ENCODE assay signal across 8 mouse cellular contexts in genomic region chr1:160214171-160214570, GRCm38 (mm10). TPM values are rescaled to one million over a fixed set of nuclear protein-coding genes. Genes with fewer than 3 reads are reported as not detected.
A peak's percentile ranks its signal among the peaks of the same experiment; 100 is the strongest.
DNase-seq lines count a peak whose midpoint lies in the region; ATAC-seq and TF ChIP-seq lines count a peak whose summit lies in the region.

No protein-coding gene starts in this region.

- no peaks in the 10 kb centered on the region for H3K9me3 ChIP-seq in ES-Bruce4 (replicated peaks; ENCODE audit: control insufficient read depth, insufficient read depth, low read length, poor library complexity, severe bottlenecking)
- H3K9me3 ChIP-seq in forebrain, embryonic 16.5 days (ENCODE audit: control insufficient read depth, low read length): no peaks in the 10 kb centered on the region

- H3K36me3 ChIP-seq in ES-Bruce4 (ENCODE audit: control insufficient read depth, insufficient read depth, low read length, poor library complexity, severe bottlenecking): peaks cover 4% of the 10 kb centered on the region; the same call in 1 of the 2 replicates
- no peaks in the 10 kb centered on the region for H3K36me3 ChIP-seq in forebrain, embryonic 16.5 days (ENCODE audit: control insufficient read depth, insufficient read depth)

- peak; percentile 50 for DNase-seq in cerebellum, adult 9-10 months
- no peak for DNase-seq in cerebellum, adult 11 months
- peak; percentile 51 for DNase-seq in mesoderm, embryonic 11.5 days (ENCODE audit: low read depth, low spot score)
- DNase-seq in urinary bladder, postnatal 36 days (ENCODE audit: low spot score in 2 of 2): no peak
- DNase-seq in B cell, adult 2 months: no peak

- TF ChIP-seq CTCF in ES-Bruce4 (IDR thresholded peaks at IDR 0.05; ENCODE audit: low read depth, low read length): no peak

- WGBS in forebrain, embryonic 16.5 days: 92% methylated on average over 7 of the region's 7 CpGs

- no peaks in the 10 kb centered on the region for H3K4me1 ChIP-seq in ES-Bruce4 (ENCODE audit: control insufficient read depth, insufficient read depth, low read length)
- H3K4me1 ChIP-seq in forebrain, embryonic 16.5 days (replicated peaks; ENCODE audit: control insufficient read depth, insufficient read depth, low read length): peaks cover 23% of the 10 kb centered on the region

- no peak overlapping the region for H3K4me2 ChIP-seq in forebrain, embryonic 16.5 days (ENCODE audit: low read length)

- H3K9ac ChIP-seq in ES-Bruce4 (ENCODE audit: low read depth, poor library complexity, severe bottlenecking): peak overlapping the region; percentile 95
- H3K9ac ChIP-seq in forebrain, embryonic 16.5 days (replicated peaks; ENCODE audit: low read depth, low read length): no peak overlapping the region

- ATAC-seq in forebrain, embryonic 16.5 days: no peak
- ATAC-seq in cerebellum, adult (ENCODE audit: insufficient number of reproducible peaks, low FRiP score, low TSS enrichment): no peak

- H3K4me3 ChIP-seq in ES-Bruce4 (ENCODE audit: low read depth, low read length): no peak overlapping the region
- no peak overlapping the region for H3K4me3 ChIP-seq in forebrain, embryonic 16.5 days (replicated peaks; ENCODE audit: low read length)

- peak overlapping the region; percentile 67; the same call in 1 of the 2 replicates for H3K27ac ChIP-seq in ES-Bruce4 (ENCODE audit: insufficient read depth, low read length)
- peak overlapping the region; percentile 10 for H3K27ac ChIP-seq in forebrain, embryonic 16.5 days (ENCODE audit: low read length)

- no peak for TF ChIP-seq EP300 in ES-Bruce4 (IDR thresholded peaks at IDR 0.05; ENCODE audit: insufficient read depth, low read depth, low read length)

- H3K27me3 ChIP-seq in ES-Bruce4 (ENCODE audit: control insufficient read depth, insufficient read depth, low read length, poor library complexity, severe bottlenecking): no peaks in the 10 kb centered on the region
- no peaks in the 10 kb centered on the region for H3K27me3 ChIP-seq in forebrain, embryonic 16.5 days (replicated peaks; ENCODE audit: control insufficient read depth, insufficient read depth, low read length)

- TF ChIP-seq POLR2A in ES-Bruce4 (IDR thresholded peaks at IDR 0.05; ENCODE audit: insufficient read depth, low read length): no peak

RNA-seq across cellular contexts. Expression of gene Cacybp, which starts 1.5 kb away (rescaled TPM):
- 299 and 323 TPM in 2 replicates for polyA plus RNA-seq in ES-Bruce4 (2011; ENCODE audit: insufficient read depth, insufficient read length, low read depth, missing spikeins)
- 293 and 313 TPM in 2 replicates for polyA plus RNA-seq in forebrain, embryonic 16.5 days (2015; fragmentation: Nextera tagmentation; extraction: Ambion mirVana)

RNA-seq across cellular contexts. Expression of gene Mrps14, which starts 19.2 kb away (rescaled TPM):
- 76.9 and 81.9 TPM in 2 replicates for polyA plus RNA-seq in ES-Bruce4 (2011; ENCODE audit: insufficient read depth, insufficient read length, low read depth, missing spikeins)
- 162 and 186 TPM in 2 replicates for polyA plus RNA-seq in forebrain, embryonic 16.5 days (2015; fragmentation: Nextera tagmentation; extraction: Ambion mirVana)

Comparison
In these comparisons a context has a peak if more than half of its experiments do, and no peak if none do; other contexts are left out.
1. DNase-seq: peak in cerebellum, adult 9-10 months (single experiment) and mesoderm, embryonic 11.5 days (single experiment); none in cerebellum, adult 11 months (single experiment), urinary bladder, postnatal 36 days (0 of 2) and B cell, adult 2 months (0 of 2).